Mouse (Mus musculus) limb, embryonic 14.5 days (tissue): ENCODE data around the gene Tsr3. TPM values are rescaled to one million over a fixed set of nuclear protein-coding genes. Genes with fewer than 3 reads are reported as not detected.

ENCODE experiments used
- ATAC-seq: fragments of 200-750 bp; cut with Nextera tagmentation; 2 replicates; pipeline ENCODE4 v1.8.0; 2017; ENCODE audit warnings: low read depth, moderate number of reproducible peaks, moderate TSS enrichment; ENCODE audit not compliant: low FRiP score
- DNase-seq: peaks from one replicate; pipeline ENCODE4 v3.0.0-alpha.2; 2015; ENCODE audit warnings: low spot score
- H3K27ac ChIP-seq: fragments of 300-500 bp; sonication (generic); replicated peaks from 2 replicates; pipeline ENCODE4 v1.5.1; 2014; ENCODE audit warnings: low read depth, mild to moderate bottlenecking, low read length, moderate library complexity, mixed read lengths
- H3K27me3 ChIP-seq: fragments of 300-500 bp; sonication (generic); 2 replicates; pipeline ENCODE4 v1.6.1; 2014; ENCODE audit warnings: low read length, mixed read lengths; ENCODE audit not compliant: control insufficient read depth, insufficient read depth
- H3K36me3 ChIP-seq: fragments of 300-500 bp; sonication (generic); 2 replicates; pipeline ENCODE4 v1.6.1; 2014; ENCODE audit warnings: mild to moderate bottlenecking, low read length, moderate library complexity, mixed read lengths; ENCODE audit not compliant: control insufficient read depth, insufficient read depth
- H3K4me1 ChIP-seq: fragments of 300-500 bp; sonication (generic); 2 replicates; pipeline ENCODE4 v1.6.1; 2014; ENCODE audit warnings: antibody characterized with exemption, low read length, mixed read lengths; ENCODE audit not compliant: control insufficient read depth, insufficient read depth
- H3K4me2 ChIP-seq: fragments of 300-500 bp; sonication (generic); replicated peaks from 2 replicates; pipeline ENCODE4 v1.6.1; 2014; ENCODE audit warnings: low read depth, mild to moderate bottlenecking, low read length, moderate library complexity; ENCODE audit not compliant: severe bottlenecking
- H3K4me3 ChIP-seq: fragments of 300-500 bp; sonication (generic); replicated peaks from 2 replicates; pipeline ENCODE4 v1.5.1; 2014; ENCODE audit warnings: low read length
- H3K9ac ChIP-seq: fragments of 300-500 bp; sonication (generic); 2 replicates; pipeline ENCODE4 v1.6.1; 2014; ENCODE audit warnings: mild to moderate bottlenecking, low read depth, low read length, moderate library complexity; ENCODE audit not compliant: severe bottlenecking
- H3K9me3 ChIP-seq: fragments of 300-500 bp; sonication (generic); 2 replicates; pipeline ENCODE4 v1.6.1; 2016; ENCODE audit warnings: low read length; ENCODE audit not compliant: control insufficient read depth
- POLR2A ChIP-seq: fragments of 200-500 bp; IDR thresholded peaks from 2 replicates; pipeline ENCODE4 v1.8.0; 2012; ENCODE audit warnings: inconsistent platforms, mild to moderate bottlenecking, moderate library complexity, borderline replicate concordance; ENCODE audit not compliant: insufficient read depth, insufficient read length; ENCODE audit errors: extremely low read depth
- WGBS: fragments of 180-500 bp; shearing (Covaris S2); extraction: QIAGEN DNeasy Blood & Tissue Kit; methylation state at CpG from one replicate; pipeline ENCODE4 v1.1.7; 2014; 5-methylcytosine and 5-hydroxymethylcytosine counted together
- polyA plus RNA-seq, 2 experiments: library from polyadenylated mRNA; depleted of rRNA in 1 of 2; stranded (reverse) in 1 of 2; unstranded in 1 of 2; fragments of >200 nt; fragmentation: Nextera tagmentation in 1 of 2; extraction: Ambion mirVana in 1 of 2; gene quantifications; 2 replicates each; pipeline versions ENCODE4 v1.2.1 to v1.2.3; 2012 to 2014

The Tsr3 gene
- polyA plus RNA-seq, 2 experiments = 43.7 to 47.9 TPM

DNA sequence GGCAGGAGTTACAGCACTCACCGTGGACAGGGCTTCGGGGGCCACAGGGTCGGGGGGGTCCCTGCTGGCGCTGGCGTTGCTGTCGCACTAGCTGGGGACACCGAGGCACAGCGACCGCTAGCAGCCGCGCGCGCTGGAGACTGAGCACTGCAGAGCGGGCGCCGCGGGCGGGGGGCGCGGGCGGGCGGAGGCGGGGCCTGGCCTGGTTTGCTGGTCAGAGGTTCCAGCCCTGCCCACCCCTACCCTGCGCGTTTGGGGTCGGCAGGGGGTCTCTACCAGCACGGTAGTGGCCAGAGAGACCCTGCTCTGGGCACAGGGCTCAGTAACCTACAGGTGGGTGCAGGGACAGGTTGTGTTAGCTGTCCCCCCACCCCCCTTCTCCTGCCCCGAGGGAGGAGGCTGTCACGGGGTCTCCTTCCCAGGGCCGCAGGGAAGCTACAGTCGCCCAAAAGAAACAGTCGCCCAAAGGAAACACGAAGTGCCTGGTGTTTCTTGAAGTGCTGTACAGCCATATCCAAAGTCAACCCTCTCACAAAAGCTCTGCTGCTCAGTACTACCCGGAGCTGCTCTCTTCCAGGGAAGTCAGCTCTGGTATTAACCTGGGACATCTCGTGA is 16.3 kb downstream of the Tsr3 start, which contains the start of gene Baiap3:
TSS of gene Baiap3 (minus strand) at position 225 of the 615 bp plus-strand sequence.
- Histone ChIP-seq H3K36me3 (peaks cover 17% of the 10 kb centered on the region), H3K4me3 (peak within 1 kb of the TSS; percentile 37), H3K4me2 (peak within 1 kb of the TSS; percentile 65), H3K9ac (peak within 1 kb of the TSS; percentile 47), H3K27me3 (peaks cover 26% of the 10 kb centered on the region), H3K9me3 (no peaks in the 10 kb centered on the region), H3K4me1 (peaks cover 8% of the 10 kb centered on the region), H3K27ac (no peak within 1 kb of the TSS)
- 7% methylated on average over 15 of the region's 35 CpGs for whole genome bisulfite sequencing
- no peak for ATAC-seq
- DNase-seq = no peak
- no peak for TF ChIP-seq POLR2A

GRCm38 (mm10) chr17:25257804-25258261 is 17.9 kb downstream of the Tsr3 start:
- peaks cover 23% of the 10 kb centered on the region for H3K36me3 ChIP-seq
- H3K4me3 ChIP-seq = no peak overlapping the region
- H3K9me3 ChIP-seq = no peaks in the 10 kb centered on the region
- no peak overlapping the region for H3K9ac ChIP-seq
- DNase-seq (no peak), ATAC-seq (no peak)
- H3K4me1 ChIP-seq = peaks cover 8% of the 10 kb centered on the region
- H3K4me2 ChIP-seq = no peak overlapping the region
- no peak for TF ChIP-seq POLR2A
- 54% methylated on average over 6 of the region's 6 CpGs for WGBS
- H3K27me3 ChIP-seq = peaks cover 26% of the 10 kb centered on the region
- H3K27ac ChIP-seq = no peak overlapping the region

GRCm38 (mm10) chr17:25264453-25264852 is 24.5 kb downstream of the Tsr3 start:
- ATAC-seq (no peak), DNase-seq (no peak)
- H3K27ac ChIP-seq = no peak overlapping the region
- H3K4me3 ChIP-seq = no peak overlapping the region
- no peaks in the 10 kb centered on the region for H3K27me3 ChIP-seq
- no peak overlapping the region for H3K9ac ChIP-seq
- no peak overlapping the region for H3K4me2 ChIP-seq
- 73% methylated on average over 3 of the region's 3 CpGs for WGBS
- H3K36me3 ChIP-seq = peaks cover 82% of the 10 kb centered on the region
- no peaks in the 10 kb centered on the region for H3K4me1 ChIP-seq
- TF ChIP-seq POLR2A = no peak
- no peaks in the 10 kb centered on the region for H3K9me3 ChIP-seq

GRCm38 (mm10) chr17:25270795-25271335 is 30.9 kb downstream of the Tsr3 start:
- Histone ChIP-seq H3K4me2 (peak overlapping the region; percentile 98; the same call in 1 of the 2 replicates), H3K9me3 (no peaks in the 10 kb centered on the region), H3K27ac (no peak overlapping the region), H3K36me3 (peaks cover 54% of the 10 kb centered on the region), H3K4me1 (peaks cover 18% of the 10 kb centered on the region), H3K27me3 (no peaks in the 10 kb centered on the region), H3K4me3 (peak overlapping the region; percentile 99), H3K9ac (peak overlapping the region; percentile 100)
- no peak for DNase-seq
- ATAC-seq = no peak
- no peak for TF ChIP-seq POLR2A
- WGBS = 97% methylated on average over 2 of the region's 2 CpGs

GRCm38 (mm10) chr17:25272326-25272725 is 32.4 kb downstream of the Tsr3 start:
- no peaks in the 10 kb centered on the region for H3K27me3 ChIP-seq
- no peak for TF ChIP-seq POLR2A
- H3K4me2 ChIP-seq = peak overlapping the region; percentile 98
- peaks cover 39% of the 10 kb centered on the region for H3K36me3 ChIP-seq
- peak overlapping the region; percentile 100 for H3K9ac ChIP-seq
- WGBS = 1% methylated on average over 10 of the region's 10 CpGs
- H3K27ac ChIP-seq = peak overlapping the region; percentile 99; the same call in 1 of the 2 replicates
- H3K4me1 ChIP-seq = peaks cover 18% of the 10 kb centered on the region
- ATAC-seq (no peak), DNase-seq (no peak)
- H3K4me3 ChIP-seq = peak overlapping the region; percentile 99
- no peaks in the 10 kb centered on the region for H3K9me3 ChIP-seq
